Mouse (Mus musculus) myocyte (in vitro differentiated cells): ENCODE data around the gene Dctpp1.

Experiments used
- E2F4 ChIP-seq: IDR thresholded peaks from one replicate; pipeline ENCODE4 v1.6.1; 2011; ENCODE audit warnings: mild to moderate bottlenecking, control low read depth, moderate library complexity; ENCODE audit not compliant: insufficient read depth
- MAX ChIP-seq: IDR thresholded peaks from one replicate; pipeline ENCODE4 v1.6.1; 2011; ENCODE audit warnings: low read depth, mild to moderate bottlenecking, control low read depth
- MYOG ChIP-seq, 3 experiments: IDR thresholded peaks; one replicate each; pipeline ENCODE4 v1.6.1; 2011; ENCODE audit warnings: control low read depth in 2 of 3, low read depth in 2 of 3, mild to moderate bottlenecking in 2 of 3; ENCODE audit not compliant: insufficient read length in 2 of 3, control insufficient read depth in 1 of 3, insufficient read depth in 1 of 3
- POLR2A ChIP-seq: IDR thresholded peaks from one replicate; pipeline ENCODE4 v1.6.1; 2011; ENCODE audit warnings: low read depth, mild to moderate bottlenecking, control low read depth, moderate library complexity; ENCODE audit not compliant: insufficient read length
- POLR2AphosphoS2 ChIP-seq: IDR thresholded peaks from one replicate; pipeline ENCODE4 v1.6.1; 2011; ENCODE audit warnings: low read depth, control low read depth; ENCODE audit not compliant: insufficient read length
- SRF ChIP-seq: IDR thresholded peaks from one replicate; pipeline ENCODE4 v1.6.1; 2011; ENCODE audit warnings: low read depth; ENCODE audit not compliant: control insufficient read depth, insufficient read length
- TCF3 ChIP-seq: IDR thresholded peaks from one replicate; pipeline ENCODE4 v1.6.1; 2011; ENCODE audit warnings: low read depth, control low read depth; ENCODE audit not compliant: insufficient read length
- USF1 ChIP-seq: IDR thresholded peaks from one replicate; pipeline ENCODE4 v1.6.1; 2011; ENCODE audit warnings: low read depth, mild to moderate bottlenecking, control low read depth, moderate library complexity

GRCm38 (mm10) chr7:127213930-127214329 is 46.6 kb downstream of the Dctpp1 start:
- TF ChIP-seq SRF (no peak), POLR2A (peak; percentile 57), TCF3 (no peak), USF1 (no peak), POLR2AphosphoS2 (peak; percentile 85), MYOG (IDR thresholded peaks at IDR 0.05; ENCODE audit: control insufficient read depth in 1 of 3, insufficient read depth in 1 of 3, insufficient read length in 2 of 3, low read depth in 2 of 3) (no peak), E2F4 (no peak), MAX (no peak)
